Mouse (Mus musculus) gastrocnemius, postnatal 4 days (tissue): Measurements from ENCODE around the gene Nxt1. TPM values are rescaled to one million over a fixed set of nuclear protein-coding genes. Genes with fewer than 3 reads are reported as not detected.

Experiments
- DNase-seq, 2 experiments: peaks; one replicate each; pipeline ENCODE4 v3.0.0; 2021 to 2022; ENCODE audit warnings: low spot score in 2 of 2, mixed read lengths in 2 of 2
- total RNA-seq, 2 experiments: library from RNA; stranded (reverse); gene quantifications; 2 replicates each; pipeline ENCODE4 v1.2.3; 2021

The Nxt1 gene
- total RNA-seq, 2 experiments from 2014 or later, result 14.0 to 14.2 TPM

- DNase-seq, result no peak
Observed at GRCm38 (mm10) chr2:148687971-148688370, 15.6 kb downstream of the Nxt1 start.

GRCm38 (mm10) chr2:148689444-148690140 lies 17.2 kb downstream of the Nxt1 start:
- DNase-seq, result no peak

DNA sequence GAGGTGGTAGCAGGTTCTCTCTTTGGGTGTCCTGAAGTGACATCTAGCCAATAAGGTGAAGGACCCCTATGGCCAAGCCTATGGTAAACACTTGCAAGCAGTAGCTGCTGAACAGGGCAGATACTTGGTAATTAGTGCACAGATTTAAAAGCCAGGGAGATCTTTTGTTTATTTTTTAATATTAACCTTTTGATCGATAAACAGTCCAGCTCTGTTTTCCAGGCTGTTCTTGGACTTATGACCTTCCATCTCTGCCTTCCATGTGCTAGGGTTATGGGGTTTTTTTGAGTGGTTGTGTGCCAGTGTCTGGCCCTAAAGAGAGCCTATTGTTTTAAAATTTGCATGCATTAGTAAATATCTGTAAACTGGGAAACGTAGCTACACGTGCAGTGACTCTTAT lies 17.9 kb downstream of the Nxt1 start:
- DNase-seq, result no peak

DNA sequence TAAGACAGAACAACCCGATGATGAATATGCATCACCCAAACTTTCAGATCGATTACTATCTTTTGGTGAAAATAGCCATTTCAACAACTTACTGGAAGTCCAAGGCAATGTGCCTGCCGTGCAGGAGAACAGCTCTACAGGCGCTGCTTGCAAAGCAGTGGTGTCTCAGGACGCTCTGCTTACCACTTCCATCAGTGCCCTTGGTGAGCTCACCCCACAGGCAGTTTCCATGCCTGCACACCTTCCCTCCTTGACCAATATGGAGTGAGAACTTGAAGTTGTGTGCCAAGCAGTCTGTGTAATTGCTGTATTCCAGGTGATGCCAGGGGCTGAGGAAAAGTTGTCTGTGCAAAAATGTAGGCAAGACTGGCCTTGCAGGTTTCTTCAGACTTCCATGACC lies 18.4 kb downstream of the Nxt1 start:
- DNase-seq, result no peak

DNA sequence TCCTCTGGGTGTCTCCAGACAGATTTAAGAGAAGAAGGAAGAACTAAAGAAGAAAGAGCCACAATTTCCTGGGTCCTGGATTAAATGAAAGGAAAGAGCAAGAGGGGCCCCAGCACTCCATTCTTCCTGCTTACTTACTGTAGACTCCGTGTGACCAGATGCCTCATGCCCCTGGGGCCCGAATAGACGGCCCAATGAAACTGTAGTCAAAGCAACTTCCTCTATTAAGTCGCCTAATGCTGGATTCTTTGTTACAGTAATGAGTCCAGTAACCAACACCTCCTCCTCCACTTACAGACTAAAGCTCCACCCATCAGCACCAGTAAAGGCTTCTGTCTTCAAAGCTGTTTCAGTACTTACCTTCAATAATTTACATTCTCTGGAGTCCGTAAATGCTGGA lies 26.2 kb downstream of the Nxt1 start:
- no peak for DNase-seq

GRCm38 (mm10) chr2:148706409-148707201 lies 34.2 kb downstream of the Nxt1 start:
- no peak for DNase-seq

DNA sequence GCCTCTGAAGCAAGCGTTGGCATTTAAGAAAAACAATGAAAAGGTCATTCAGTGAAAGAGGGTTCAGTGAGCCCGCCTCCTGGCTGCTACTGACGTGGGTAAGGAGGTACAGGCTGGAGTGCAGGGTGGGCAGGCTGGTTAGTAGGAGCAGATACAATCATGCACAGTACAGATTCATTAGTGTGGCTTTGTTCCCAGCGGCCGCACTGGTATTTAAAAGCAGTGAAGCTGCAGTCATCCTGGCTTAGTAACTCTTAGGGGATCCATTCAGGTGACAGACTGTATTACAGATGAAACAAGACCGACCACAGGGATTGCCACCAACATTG lies 34.8 kb downstream of the Nxt1 start:
- no peak for DNase-seq

DNA sequence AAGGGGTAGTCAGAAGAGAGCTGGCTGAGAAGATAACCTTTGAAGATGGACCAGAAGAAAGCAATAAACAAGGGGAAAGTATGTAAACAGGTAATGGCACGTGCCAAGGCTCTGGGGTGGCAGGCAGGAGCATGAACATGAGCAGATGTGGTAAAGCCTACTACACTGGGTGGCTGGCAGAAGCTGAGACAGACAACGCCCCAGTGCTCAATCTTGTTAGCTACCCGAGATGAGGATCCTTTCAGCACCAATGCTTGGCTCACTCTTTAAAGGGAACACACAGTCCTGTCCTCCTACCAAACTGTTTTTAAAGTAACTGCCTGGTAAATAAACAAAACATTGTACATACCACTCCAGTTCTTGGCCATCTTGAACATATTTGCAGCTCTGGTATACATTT lies 39.9 kb downstream of the Nxt1 start:
- no peak for DNase-seq

DNA sequence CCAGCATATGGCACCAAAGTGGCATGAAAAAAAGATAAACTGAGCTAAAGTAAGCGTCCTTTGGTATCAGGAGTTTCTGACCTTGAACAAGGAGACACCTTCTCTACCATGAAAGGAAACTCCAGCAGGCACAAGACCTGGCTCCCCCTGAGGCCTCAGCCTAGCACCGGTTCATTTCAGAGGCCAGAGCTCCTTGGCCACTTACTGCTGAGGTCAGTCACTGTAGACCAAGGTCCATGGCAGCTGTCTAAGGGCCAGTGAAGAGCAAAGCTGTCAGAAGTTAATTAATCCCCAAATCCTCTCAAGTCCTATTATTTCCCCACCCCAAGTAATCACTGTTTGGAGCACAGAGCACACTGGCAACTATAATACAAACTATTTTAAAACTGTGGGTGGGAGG lies 44.7 kb downstream of the Nxt1 start:
- DNase-seq, result no peak

DNA sequence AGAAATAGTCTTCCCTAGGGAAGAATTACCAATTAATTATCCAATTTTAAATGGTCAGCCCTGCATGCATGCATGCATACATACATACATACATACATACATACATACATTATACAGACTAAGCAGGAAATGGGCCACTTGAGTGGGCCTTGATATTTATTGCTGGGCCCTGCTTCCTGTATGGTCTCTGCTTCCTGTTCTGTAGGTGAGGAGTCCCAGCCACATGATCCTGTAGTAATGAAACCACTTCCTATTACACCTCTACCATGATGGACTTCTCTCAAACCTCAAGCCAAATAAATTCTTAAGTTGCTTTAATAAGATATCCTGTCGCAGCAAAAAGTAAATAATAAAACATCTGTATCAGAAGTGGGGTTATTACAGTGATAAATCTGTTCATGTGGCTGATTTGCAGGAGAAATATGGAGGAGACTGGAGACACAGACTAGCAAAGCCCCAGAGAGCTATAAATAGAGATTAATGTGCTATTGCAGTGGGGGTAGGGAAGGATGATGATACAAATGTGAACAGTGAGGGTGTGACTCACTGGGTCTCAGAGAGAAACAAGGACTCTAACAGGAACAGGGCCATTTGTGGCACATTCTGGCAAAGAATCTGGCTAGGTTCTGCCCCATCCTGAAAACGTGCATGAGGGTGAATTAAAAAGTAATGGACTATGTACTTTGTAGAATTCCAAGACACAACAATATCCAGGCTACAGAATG lies 47.0 kb downstream of the Nxt1 start:
- no peak for DNase-seq

Other genes with a start within 250 kb of the Nxt1 start
- 100 to 1,000 TPM; 101 to 104 TPM for gene Cd93, start 229.0 kb upstream of the Nxt1 start, total RNA-seq
- gene Gzf1, start 8.4 kb downstream of the Nxt1 start, total RNA-seq, result 10 to 100 TPM; 19.3 to 20.0 TPM
- gene Napb, start 59.9 kb downstream of the Nxt1 start, total RNA-seq, result 10 to 100 TPM in 1 of 2 experiments, 1 to 10 TPM in 1; 6.8 to 11.1 TPM
- under 1 TPM; 0.44 to 0.83 TPM for gene Cstl1, start 77.8 kb downstream of the Nxt1 start, total RNA-seq
- not detected for gene Cst11, start 98.9 kb downstream of the Nxt1 start, total RNA-seq
- not detected for gene 8030411F24Rik, start 109.4 kb downstream of the Nxt1 start, total RNA-seq
- not detected for gene Cst12, start 116.8 kb downstream of the Nxt1 start, total RNA-seq
- not detected for gene Cst8, start 126.2 kb downstream of the Nxt1 start, total RNA-seq
- not detected for gene Cst13, start 147.5 kb downstream of the Nxt1 start, total RNA-seq
- gene Cst9, start 162.5 kb downstream of the Nxt1 start, total RNA-seq, result not detected
- not detected for gene 9230104L09Rik, start 192.4 kb downstream of the Nxt1 start, total RNA-seq
- gene Cst3, start 203.1 kb downstream of the Nxt1 start, total RNA-seq, result 100 to 1,000 TPM; 380 to 427 TPM